Mouse (Mus musculus): ENCODE data around the gene Cdipt. TPM values are rescaled to one million over a fixed set of nuclear protein-coding genes. Genes with fewer than 3 reads are reported as not detected.

Gene Cdipt
- polyA plus RNA-seq, 1 experiment = 154 TPM

GRCm38 (mm10) chr7:127023896-127024690 lies 48.4 kb downstream of the Cdipt start:
- TF ChIP-seq POLR2A (IDR thresholded peaks at IDR 0.05; ENCODE audit: low read depth, low read length) (no peak), CTCF (IDR thresholded peaks at IDR 0.05; ENCODE audit: extremely low read depth, insufficient read depth, insufficient read length, insufficient replicate concordance) (no peak)
- DNase-seq (ENCODE audit: low read depth in 1 of 2, low spot score in 2 of 2) = no peak
- WGBS = 13% methylated on average over 19 of the region's 19 CpGs
- H3K4me1 ChIP-seq (ENCODE audit: control insufficient read depth, insufficient read depth, insufficient read length) = peaks cover 43% of the 10 kb centered on the region
- peaks cover 16% of the 10 kb centered on the region for H3K36me3 ChIP-seq (ENCODE audit: control insufficient read depth, insufficient read depth, low read length)
- H3K27me3 ChIP-seq (ENCODE audit: control insufficient read depth, insufficient read depth, low read length) = no peaks in the 10 kb centered on the region
- no peak overlapping the region for H3K27ac ChIP-seq (ENCODE audit: insufficient read depth, low read length)
- peak overlapping the region; percentile 15 for H3K4me3 ChIP-seq (ENCODE audit: extremely low read depth, insufficient read depth, insufficient read length)

- H3K4me3 ChIP-seq (ENCODE audit: extremely low read depth, insufficient read depth, insufficient read length) = peak overlapping the region; percentile 78
- peak overlapping the region; percentile 98 for H3K27ac ChIP-seq (ENCODE audit: insufficient read depth, low read length)
- H3K4me1 ChIP-seq (ENCODE audit: control insufficient read depth, insufficient read depth, insufficient read length) = peaks cover 43% of the 10 kb centered on the region
- H3K27me3 ChIP-seq (ENCODE audit: control insufficient read depth, insufficient read depth, low read length) = no peaks in the 10 kb centered on the region
- peaks cover 16% of the 10 kb centered on the region for H3K36me3 ChIP-seq (ENCODE audit: control insufficient read depth, insufficient read depth, low read length)
- WGBS = 1% methylated on average over 30 of the region's 30 CpGs
- peak; percentile 70 to 80 for DNase-seq (ENCODE audit: low read depth in 1 of 2, low spot score in 2 of 2)
- TF ChIP-seq CTCF (IDR thresholded peaks at IDR 0.05; ENCODE audit: extremely low read depth, insufficient read depth, insufficient read length, insufficient replicate concordance) (peak; percentile 61; the same call in 1 of the 2 replicates), POLR2A (IDR thresholded peaks at IDR 0.05; ENCODE audit: low read depth, low read length) (peak; percentile 37)
Observed at GRCm38 (mm10) chr7:127024755-127025555, 49.2 kb downstream of the Cdipt start.

- under 1% methylated on average over 56 of the region's 65 CpGs for WGBS
Observed at GRCm38 (mm10) chr7:127025556-127026160, 49.9 kb downstream of the Cdipt start.

GRCm38 (mm10) chr7:127026161-127026600 lies 50.5 kb downstream of the Cdipt start:
- 5% methylated on average over 39 of the region's 48 CpGs for WGBS

More at GRCm38 (mm10) chr7:127025556-127026160, 49.9 kb downstream of the Cdipt start:
- H3K27ac ChIP-seq (ENCODE audit: insufficient read depth, low read length) = peak overlapping the region; percentile 98
- H3K4me3 ChIP-seq (ENCODE audit: extremely low read depth, insufficient read depth, insufficient read length) = peak overlapping the region; percentile 78
- DNase-seq (ENCODE audit: low read depth in 1 of 2, low spot score in 2 of 2) = peak in 1 of 2 experiments; percentile 41
- H3K36me3 ChIP-seq (ENCODE audit: control insufficient read depth, insufficient read depth, low read length) = peaks cover 16% of the 10 kb centered on the region
- H3K4me1 ChIP-seq (ENCODE audit: control insufficient read depth, insufficient read depth, insufficient read length) = peaks cover 40% of the 10 kb centered on the region
- TF ChIP-seq CTCF (IDR thresholded peaks at IDR 0.05; ENCODE audit: extremely low read depth, insufficient read depth, insufficient read length, insufficient replicate concordance) (no peak), POLR2A (IDR thresholded peaks at IDR 0.05; ENCODE audit: low read depth, low read length) (no peak)
- H3K27me3 ChIP-seq (ENCODE audit: control insufficient read depth, insufficient read depth, low read length) = no peaks in the 10 kb centered on the region

GRCm38 (mm10) chr7:127026616-127026983 lies 50.9 kb downstream of the Cdipt start:
- peak in 1 of 2 experiments; percentile 70 for DNase-seq (ENCODE audit: low read depth in 1 of 2, low spot score in 2 of 2)
- Histone ChIP-seq H3K27ac (ENCODE audit: insufficient read depth, low read length) (peak overlapping the region; percentile 98), H3K4me3 (ENCODE audit: extremely low read depth, insufficient read depth, insufficient read length) (peak overlapping the region; percentile 78), H3K36me3 (ENCODE audit: control insufficient read depth, insufficient read depth, low read length) (peaks cover 16% of the 10 kb centered on the region), H3K27me3 (ENCODE audit: control insufficient read depth, insufficient read depth, low read length) (no peaks in the 10 kb centered on the region), H3K4me1 (ENCODE audit: control insufficient read depth, insufficient read depth, insufficient read length) (peaks cover 31% of the 10 kb centered on the region)
- TF ChIP-seq POLR2A (IDR thresholded peaks at IDR 0.05; ENCODE audit: low read depth, low read length) (no peak), CTCF (IDR thresholded peaks at IDR 0.05; ENCODE audit: extremely low read depth, insufficient read depth, insufficient read length, insufficient replicate concordance) (no peak)
- whole genome bisulfite sequencing = 2% methylated on average over 34 of the region's 48 CpGs

More at GRCm38 (mm10) chr7:127026161-127026600, 50.5 kb downstream of the Cdipt start:
- peaks cover 16% of the 10 kb centered on the region for H3K36me3 ChIP-seq (ENCODE audit: control insufficient read depth, insufficient read depth, low read length)
- peaks cover 35% of the 10 kb centered on the region for H3K4me1 ChIP-seq (ENCODE audit: control insufficient read depth, insufficient read depth, insufficient read length)
- no peaks in the 10 kb centered on the region for H3K27me3 ChIP-seq (ENCODE audit: control insufficient read depth, insufficient read depth, low read length)
- H3K4me3 ChIP-seq (ENCODE audit: extremely low read depth, insufficient read depth, insufficient read length) = peak overlapping the region; percentile 78
- no peak for TF ChIP-seq POLR2A (IDR thresholded peaks at IDR 0.05; ENCODE audit: low read depth, low read length)
- TF ChIP-seq CTCF (IDR thresholded peaks at IDR 0.05; ENCODE audit: extremely low read depth, insufficient read depth, insufficient read length, insufficient replicate concordance) = no peak
- peak in 1 of 2 experiments; percentile 66 for DNase-seq (ENCODE audit: low read depth in 1 of 2, low spot score in 2 of 2)
- peak overlapping the region; percentile 98 for H3K27ac ChIP-seq (ENCODE audit: insufficient read depth, low read length)

- TF ChIP-seq POLR2A (IDR thresholded peaks at IDR 0.05; ENCODE audit: low read depth, low read length) = peak; percentile 80
- no peak for TF ChIP-seq CTCF (IDR thresholded peaks at IDR 0.05; ENCODE audit: extremely low read depth, insufficient read depth, insufficient read length, insufficient replicate concordance)
- under 1% methylated on average over 54 of the region's 63 CpGs for WGBS
- H3K4me3 ChIP-seq (ENCODE audit: extremely low read depth, insufficient read depth, insufficient read length) = peak within 1 kb of the TSS; percentile 78
- peak; percentile 99 to 100 for DNase-seq (ENCODE audit: low read depth in 1 of 2, low spot score in 2 of 2)
- H3K27ac ChIP-seq (ENCODE audit: insufficient read depth, low read length) = peak within 1 kb of the TSS; percentile 98
- H3K36me3 ChIP-seq (ENCODE audit: control insufficient read depth, insufficient read depth, low read length) = peaks cover 15% of the 10 kb centered on the region
- no peaks in the 10 kb centered on the region for H3K27me3 ChIP-seq (ENCODE audit: control insufficient read depth, insufficient read depth, low read length)
- peaks cover 27% of the 10 kb centered on the region for H3K4me1 ChIP-seq (ENCODE audit: control insufficient read depth, insufficient read depth, insufficient read length)
Observed at GRCm38 (mm10) chr7:127026984-127027726, 51.4 kb downstream of the Cdipt start, which contains the start of gene Maz. Gene Maz, minus strand, starts transcription at chr7:127027037.
